ENCODE assay signal across 8 mouse cellular contexts in the genomic region with DNA sequence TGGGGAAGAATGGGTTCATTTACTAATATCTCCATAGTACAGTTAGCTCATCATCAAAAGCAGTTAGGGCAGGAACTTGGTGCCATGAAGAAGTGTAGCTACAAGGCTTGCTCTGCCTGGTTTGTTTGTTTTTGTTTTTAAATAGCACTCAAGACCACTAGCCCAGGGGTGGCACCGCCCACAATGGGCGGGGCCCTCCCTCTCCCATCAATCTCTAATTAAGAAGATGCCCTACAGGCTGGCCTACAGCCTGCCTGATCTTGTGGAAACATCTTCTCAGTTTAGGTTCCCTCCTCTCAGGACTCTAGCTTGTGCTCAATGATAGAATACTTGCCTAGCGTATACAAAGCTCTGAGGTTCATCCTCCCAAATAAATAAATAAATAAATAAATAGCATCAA. TPM values are rescaled to one million over a fixed set of nuclear protein-coding genes. Genes with fewer than 3 reads are reported as not detected.
DNase-seq lines count a peak whose midpoint lies in the region; ATAC-seq and TF ChIP-seq lines count a peak whose summit lies in the region.

No protein-coding gene starts in this region.

- peak overlapping the region; percentile 58 for H3K4me2 ChIP-seq in embryonic facial prominence, embryonic 12.5 days (replicated peaks)
- peak overlapping the region; percentile 74 for H3K4me2 ChIP-seq in intestine, embryonic 16.5 days (ENCODE audit: low read depth, low read length)

- H3K27ac ChIP-seq in gastrocnemius, adult 2 months = no peak overlapping the region
- peak overlapping the region; percentile 87; the same call in 1 of the 2 replicates for H3K27ac ChIP-seq in embryonic facial prominence, embryonic 12.5 days
- no peak overlapping the region for H3K27ac ChIP-seq in intestine, embryonic 16.5 days (ENCODE audit: low read length)

- TF ChIP-seq CTCF in gastrocnemius, adult 2 months (IDR thresholded peaks at IDR 0.05) = no peak

- no peaks in the 10 kb centered on the region for H3K27me3 ChIP-seq in embryonic facial prominence, embryonic 12.5 days
- no peaks in the 10 kb centered on the region for H3K27me3 ChIP-seq in intestine, embryonic 16.5 days (replicated peaks; ENCODE audit: control insufficient read depth, insufficient read depth, low read length)

- ATAC-seq in embryonic facial prominence, embryonic 12.5 days (ENCODE audit: insufficient number of reproducible peaks, insufficient read depth, low FRiP score, low TSS enrichment) = peak; percentile 35; the same call in 1 of the 2 replicates
- ATAC-seq in intestine, embryonic 16.5 days = peak; percentile 48

- H3K36me3 ChIP-seq in embryonic facial prominence, embryonic 12.5 days = no peaks in the 10 kb centered on the region
- H3K36me3 ChIP-seq in intestine, embryonic 16.5 days (ENCODE audit: control insufficient read depth, insufficient read depth, low read length) = no peaks in the 10 kb centered on the region

- H3K4me3 ChIP-seq in gastrocnemius, adult 2 months = peak overlapping the region; percentile 79
- H3K4me3 ChIP-seq in embryonic facial prominence, embryonic 12.5 days = peak overlapping the region; percentile 81
- H3K4me3 ChIP-seq in intestine, embryonic 16.5 days (ENCODE audit: low read length) = peak overlapping the region; percentile 61

- peaks cover 10% of the 10 kb centered on the region; the same call in 1 of the 2 replicates for H3K4me1 ChIP-seq in embryonic facial prominence, embryonic 12.5 days
- H3K4me1 ChIP-seq in intestine, embryonic 16.5 days (ENCODE audit: control insufficient read depth, insufficient read depth, low read length) = peaks cover 11% of the 10 kb centered on the region

- H3K9me3 ChIP-seq in embryonic facial prominence, embryonic 12.5 days = no peaks in the 10 kb centered on the region
- H3K9me3 ChIP-seq in intestine, embryonic 16.5 days (ENCODE audit: control insufficient read depth, low read length) = no peaks in the 10 kb centered on the region

- intact Hi-C loops in gastrocnemius, adult 2 months (cut with DNase I) = no loop called here

- no peak for DNase-seq in gastrocnemius, adult 2 months
- no peak for DNase-seq in gastrocnemius, postnatal 4 days (ENCODE audit: low spot score in 2 of 2)
- DNase-seq in CD4-positive, CD25-positive, alpha-beta regulatory T cell, adult 2 months (ENCODE audit: low read depth, low spot score) = peak; percentile 62
- DNase-seq in naive thymus-derived CD4-positive, alpha-beta T cell, adult 2 months (ENCODE audit: low read depth) = peak; percentile 41
- no peak for DNase-seq in adrenal gland, adult 2 months
- no peak for DNase-seq in urinary bladder, adult 2 months (ENCODE audit: low spot score)

- peak overlapping the region; percentile 66 for H3K9ac ChIP-seq in embryonic facial prominence, embryonic 12.5 days
- H3K9ac ChIP-seq in intestine, embryonic 16.5 days (ENCODE audit: low read depth, low read length) = peak overlapping the region; percentile 81

- WGBS in embryonic facial prominence, embryonic 12.5 days = 0% methylated on average over 3 of the region's 3 CpGs
- WGBS in intestine, embryonic 16.5 days = under 1% methylated on average over 3 of the region's 3 CpGs

RNA-seq across cellular contexts. Expression of a gene that starts 0.7 kb away (rescaled TPM):
- total RNA-seq in gastrocnemius, adult 2 months (2021) = not detected
- total RNA-seq in gastrocnemius, postnatal 4 days (2021) = 10 to 100 TPM; 15.6 to 16.4 TPM
- 48.3 and 50.3 TPM in 2 replicates for polyA plus RNA-seq in embryonic facial prominence, embryonic 12.5 days (2016; fragmentation: Nextera tagmentation; extraction: Ambion mirVana)
- 27.9 and 33.0 TPM in 2 replicates for polyA plus RNA-seq in intestine, embryonic 16.5 days (2015; fragmentation: Nextera tagmentation; extraction: Ambion mirVana)
- 1 to 10 TPM; 1.9 to 3.1 TPM for total RNA-seq in adrenal gland, adult 2 months (2021)
- 0.58 and 0.78 TPM in 2 replicates for polyA plus RNA-seq in adrenal gland, adult 2 months (2012; rRNA removed)
- 4.7 and 5.1 TPM in 2 replicates for polyA plus RNA-seq in urinary bladder, adult 2 months (2012; rRNA removed)

RNA-seq across cellular contexts. Expression of a gene that starts 7.7 kb away (rescaled TPM):
- 10 to 100 TPM; 31.6 to 31.8 TPM for total RNA-seq in gastrocnemius, adult 2 months (2021)
- 10 to 100 TPM; 24.3 to 24.6 TPM for total RNA-seq in gastrocnemius, postnatal 4 days (2021)
- 36.4 and 37.4 TPM in 2 replicates for polyA plus RNA-seq in embryonic facial prominence, embryonic 12.5 days (2016; fragmentation: Nextera tagmentation; extraction: Ambion mirVana)
- polyA plus RNA-seq in intestine, embryonic 16.5 days (2015; fragmentation: Nextera tagmentation; extraction: Ambion mirVana) = 28.9 and 34.0 TPM in 2 replicates
- total RNA-seq in adrenal gland, adult 2 months (2021) = 10 to 100 TPM; 29.9 to 36.2 TPM
- 5.2 and 5.7 TPM in 2 replicates for polyA plus RNA-seq in adrenal gland, adult 2 months (2012; rRNA removed)
- polyA plus RNA-seq in urinary bladder, adult 2 months (2012; rRNA removed) = 29.0 and 30.2 TPM in 2 replicates

RNA-seq across cellular contexts. Expression of a gene that starts 18.6 kb away (rescaled TPM):
- 1 to 10 TPM; 2.8 to 3.4 TPM for total RNA-seq in gastrocnemius, adult 2 months (2021)
- total RNA-seq in gastrocnemius, postnatal 4 days (2021) = 1 to 10 TPM; 3.5 to 3.6 TPM
- 6.6 and 7.3 TPM in 2 replicates for polyA plus RNA-seq in embryonic facial prominence, embryonic 12.5 days (2016; fragmentation: Nextera tagmentation; extraction: Ambion mirVana)
- 4.6 TPM in 2 replicates for polyA plus RNA-seq in intestine, embryonic 16.5 days (2015; fragmentation: Nextera tagmentation; extraction: Ambion mirVana)
- total RNA-seq in adrenal gland, adult 2 months (2021) = 1 to 10 TPM; 5.3 to 5.6 TPM
- polyA plus RNA-seq in adrenal gland, adult 2 months (2012; rRNA removed) = 0.65 and 0.66 TPM in 2 replicates
- polyA plus RNA-seq in urinary bladder, adult 2 months (2012; rRNA removed) = 10.1 and 10.2 TPM in 2 replicates

RNA-seq across cellular contexts. Expression of a gene that starts 42.2 kb away (rescaled TPM):
- 1 to 10 TPM; 1.6 to 1.9 TPM for total RNA-seq in gastrocnemius, adult 2 months (2021)
- 1 to 10 TPM; 8.1 to 8.7 TPM for total RNA-seq in gastrocnemius, postnatal 4 days (2021)
- polyA plus RNA-seq in embryonic facial prominence, embryonic 12.5 days (2016; fragmentation: Nextera tagmentation; extraction: Ambion mirVana) = 10.6 and 11.5 TPM in 2 replicates
- 7.2 and 7.8 TPM in 2 replicates for polyA plus RNA-seq in intestine, embryonic 16.5 days (2015; fragmentation: Nextera tagmentation; extraction: Ambion mirVana)
- 1 to 10 TPM; 2.2 to 3.6 TPM for total RNA-seq in adrenal gland, adult 2 months (2021)
- 2.2 and 2.5 TPM in 2 replicates for polyA plus RNA-seq in adrenal gland, adult 2 months (2012; rRNA removed)
- polyA plus RNA-seq in urinary bladder, adult 2 months (2012; rRNA removed) = 12.1 and 12.3 TPM in 2 replicates

Comparison
In these comparisons a context has a peak if more than half of its experiments do, and no peak if none do; other contexts are left out.
1. DNase-seq: peak in CD4-positive, CD25-positive, alpha-beta regulatory T cell, adult 2 months (single experiment) and naive thymus-derived CD4-positive, alpha-beta T cell, adult 2 months (single experiment); none in gastrocnemius, adult 2 months (single experiment), gastrocnemius, postnatal 4 days (0 of 2), adrenal gland, adult 2 months (single experiment) and urinary bladder, adult 2 months (single experiment).
2. Peak in every context shown above with its lines, with median percentiles within 50 percentile points of each other: H3K4me3 ChIP-seq.